Mouse (Mus musculus) stomach, embryonic 14.5 days (tissue): ENCODE data around the gene Slc28a3. TPM values are rescaled to one million over a fixed set of nuclear protein-coding genes. Genes with fewer than 3 reads are reported as not detected.

Experiments used
- ATAC-seq: fragments of 200-750 bp; cut with Nextera tagmentation; 2 replicates; pipeline ENCODE4 v1.8.0; 2017; ENCODE audit warnings: low read depth, moderate TSS enrichment; ENCODE audit not compliant: insufficient number of reproducible peaks, insufficient read depth, low FRiP score
- H3K27ac ChIP-seq: fragments of 300-500 bp; sonication (generic); 2 replicates; pipeline ENCODE4 v1.5.1; 2014; ENCODE audit warnings: mild to moderate bottlenecking, low read length, moderate library complexity, mixed read lengths
- H3K27me3 ChIP-seq: fragments of 300-500 bp; sonication (generic); 2 replicates; pipeline ENCODE4 v1.6.1; 2014; ENCODE audit warnings: low read length, control low read depth, mixed read lengths; ENCODE audit not compliant: control insufficient read depth, insufficient read depth
- H3K36me3 ChIP-seq: fragments of 300-500 bp; sonication (generic); 2 replicates; pipeline ENCODE4 v1.6.1; 2014; ENCODE audit warnings: mild to moderate bottlenecking, control low read depth, low read length, moderate library complexity, mixed read lengths; ENCODE audit not compliant: control insufficient read depth, insufficient read depth
- H3K4me1 ChIP-seq: fragments of 300-500 bp; sonication (generic); 2 replicates; pipeline ENCODE4 v1.6.1; 2014; ENCODE audit warnings: low read length, control low read depth, mixed read lengths; ENCODE audit not compliant: control insufficient read depth, insufficient read depth
- H3K4me2 ChIP-seq: fragments of 300-500 bp; sonication (generic); replicated peaks from 2 replicates; pipeline ENCODE4 v1.6.1; 2014; ENCODE audit warnings: low read depth, low read length, control low read depth
- H3K4me3 ChIP-seq: fragments of 300-500 bp; sonication (generic); 2 replicates; pipeline ENCODE4 v1.5.1; 2014; ENCODE audit warnings: low read depth, low read length, control low read depth
- H3K9ac ChIP-seq: fragments of 300-500 bp; sonication (generic); replicated peaks from 2 replicates; pipeline ENCODE4 v1.6.1; 2014; ENCODE audit warnings: low read depth, mild to moderate bottlenecking, control low read depth, low read length, moderate library complexity, mixed read lengths
- H3K9me3 ChIP-seq: fragments of 300-500 bp; sonication (generic); 2 replicates; pipeline ENCODE4 v1.6.1; 2016; ENCODE audit warnings: low read depth, low read length, control low read depth; ENCODE audit not compliant: control insufficient read depth
- WGBS: fragments of 180-500 bp; shearing (Covaris S2); extraction: QIAGEN DNeasy Blood & Tissue Kit; methylation state at CpG from one replicate; pipeline ENCODE4 v1.1.7; 2014; 5-methylcytosine and 5-hydroxymethylcytosine counted together
- polyA plus RNA-seq: library from polyadenylated mRNA; unstranded; fragments of >200 nt; fragmentation: Nextera tagmentation; extraction: Ambion mirVana; gene quantifications from 2 replicates; pipeline ENCODE4 v1.2.1, GENCODE M21; 2014

Slc28a3 gene
- polyA plus RNA-seq, 1 experiment from 2014 or later, result 0.29 TPM

DNA sequence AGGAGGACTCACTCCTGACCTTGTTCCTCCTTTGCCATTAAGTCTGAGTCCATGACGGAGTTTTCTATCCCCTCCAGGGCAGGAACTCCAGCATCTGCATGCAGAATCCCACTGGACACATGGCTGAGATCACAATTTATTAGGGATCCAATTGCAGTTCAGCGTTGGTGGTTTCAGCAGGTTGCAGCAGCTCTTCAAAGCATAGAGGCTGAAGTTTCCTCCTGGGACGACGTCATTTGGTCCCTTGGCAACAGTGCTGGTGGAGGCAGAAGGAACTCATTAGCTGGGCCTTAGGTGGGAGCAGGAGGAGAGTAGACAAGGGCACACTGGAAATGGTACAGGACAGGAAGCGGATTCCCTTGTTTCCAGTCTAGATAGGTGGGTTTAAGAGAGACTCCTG lies 55.1 kb downstream of the Slc28a3 start:
- Histone ChIP-seq H3K27me3 (no peaks in the 10 kb centered on the region), H3K36me3 (no peaks in the 10 kb centered on the region), H3K9ac (no peak overlapping the region), H3K9me3 (no peaks in the 10 kb centered on the region), H3K4me2 (no peak overlapping the region), H3K4me1 (no peaks in the 10 kb centered on the region), H3K27ac (no peak overlapping the region), H3K4me3 (no peak overlapping the region)
- no peak for ATAC-seq
- WGBS, result 66% methylated on average over 5 of the region's 5 CpGs

- Histone ChIP-seq H3K4me3 (no peak overlapping the region), H3K9ac (no peak overlapping the region), H3K27ac (no peak overlapping the region), H3K4me2 (no peak overlapping the region), H3K36me3 (no peaks in the 10 kb centered on the region), H3K27me3 (no peaks in the 10 kb centered on the region), H3K4me1 (peaks cover 9% of the 10 kb centered on the region; the same call in 1 of the 2 replicates), H3K9me3 (no peaks in the 10 kb centered on the region)
- ATAC-seq, result no peak
- 43% methylated on average over 4 of the region's 4 CpGs for WGBS
These were observed 58.8 kb downstream of the Slc28a3 start for GRCm38 (mm10) chr13:58551924-58552323.

DNA sequence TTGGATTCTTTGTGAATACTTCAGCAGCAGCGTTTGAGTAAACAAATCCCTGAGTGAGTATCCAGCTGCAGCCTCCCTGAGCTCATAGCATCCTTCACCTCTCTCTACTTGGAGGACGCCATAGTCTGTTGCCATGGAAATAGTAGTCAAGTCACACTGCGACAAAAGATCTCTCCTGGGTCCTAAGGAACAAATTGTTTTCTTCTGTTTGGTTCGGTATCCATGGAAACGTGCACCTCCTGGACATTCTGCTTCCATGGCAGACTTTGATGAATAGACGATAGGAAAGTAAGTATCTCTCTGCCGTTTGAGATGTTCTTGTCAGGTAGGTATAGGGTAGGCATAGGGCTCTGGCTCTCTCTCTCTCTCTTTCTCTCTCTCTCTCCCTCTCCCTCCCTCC lies 63.1 kb downstream of the Slc28a3 start:
- no peaks in the 10 kb centered on the region for H3K27me3 ChIP-seq
- WGBS, result 24% methylated on average over 7 of the region's 7 CpGs
- no peak overlapping the region for H3K4me3 ChIP-seq
- ATAC-seq, result no peak
- H3K4me2 ChIP-seq, result no peak overlapping the region
- H3K9ac ChIP-seq, result no peak overlapping the region
- peak overlapping the region; percentile 91 for H3K27ac ChIP-seq
- no peaks in the 10 kb centered on the region for H3K36me3 ChIP-seq
- no peaks in the 10 kb centered on the region for H3K9me3 ChIP-seq
- peaks cover 12% of the 10 kb centered on the region for H3K4me1 ChIP-seq

GRCm38 (mm10) chr13:58543688-58544408 lies 66.8 kb downstream of the Slc28a3 start:
- Histone ChIP-seq H3K4me2 (no peak overlapping the region), H3K4me3 (no peak overlapping the region), H3K27me3 (no peaks in the 10 kb centered on the region), H3K9ac (no peak overlapping the region), H3K36me3 (no peaks in the 10 kb centered on the region), H3K4me1 (peaks cover 11% of the 10 kb centered on the region), H3K27ac (no peak overlapping the region), H3K9me3 (no peaks in the 10 kb centered on the region)
- 61% methylated on average over 12 of the region's 12 CpGs for WGBS
- no peak for ATAC-seq

DNA sequence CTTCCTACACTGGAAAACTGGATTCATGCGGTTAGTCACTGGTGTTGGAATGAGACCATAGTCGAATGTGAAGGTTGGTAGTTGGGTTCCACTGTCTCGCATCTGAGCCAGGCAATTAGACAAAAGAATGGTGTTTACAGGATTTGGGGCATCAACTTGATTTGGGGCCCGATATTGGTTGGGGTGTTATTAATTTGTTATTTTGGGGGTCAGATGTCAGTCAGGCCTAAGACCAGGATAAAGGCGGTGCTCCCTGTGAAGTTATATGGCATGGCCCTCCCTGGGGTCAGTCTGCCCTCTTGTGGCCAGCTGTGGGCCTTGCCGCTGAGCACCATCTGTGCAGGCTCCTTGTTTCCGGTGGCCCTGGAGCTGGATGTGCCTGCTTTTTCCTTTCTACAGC lies 67.6 kb downstream of the Slc28a3 start:
- Histone ChIP-seq H3K9me3 (no peaks in the 10 kb centered on the region), H3K36me3 (no peaks in the 10 kb centered on the region), H3K4me1 (peaks cover 6% of the 10 kb centered on the region; the same call in 1 of the 2 replicates), H3K4me2 (no peak overlapping the region), H3K9ac (no peak overlapping the region), H3K27me3 (no peaks in the 10 kb centered on the region), H3K27ac (no peak overlapping the region), H3K4me3 (no peak overlapping the region)
- ATAC-seq, result peak; percentile 73; the same call in 1 of the 2 replicates
- WGBS, result 38% methylated on average over 7 of the region's 7 CpGs

DNA sequence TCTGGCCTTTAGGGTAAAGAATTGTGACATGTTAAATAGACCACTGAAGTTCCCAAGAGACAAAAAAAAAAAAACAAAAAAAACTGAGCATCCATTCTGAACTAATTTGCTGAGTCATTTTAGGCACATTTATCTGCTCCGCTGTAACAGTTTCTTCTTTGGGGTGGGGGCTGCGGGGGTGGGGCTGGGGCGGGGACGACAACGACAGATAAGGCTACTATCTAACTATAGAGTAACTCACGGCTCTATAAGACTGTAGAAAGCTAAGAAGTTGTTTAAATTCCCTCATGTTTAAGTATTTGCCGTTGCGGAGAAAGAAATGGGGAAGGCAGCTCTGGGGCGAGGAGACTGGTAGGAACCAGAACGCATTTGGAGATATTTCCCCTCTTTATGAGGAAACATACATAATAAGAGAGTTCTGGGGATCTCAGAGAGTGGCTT lies 68.1 kb downstream of the Slc28a3 start:
- Histone ChIP-seq H3K4me2 (no peak overlapping the region), H3K36me3 (no peaks in the 10 kb centered on the region), H3K4me1 (peaks cover 3% of the 10 kb centered on the region; the same call in 1 of the 2 replicates), H3K9ac (no peak overlapping the region), H3K27me3 (no peaks in the 10 kb centered on the region), H3K4me3 (no peak overlapping the region), H3K27ac (no peak overlapping the region), H3K9me3 (no peaks in the 10 kb centered on the region)
- 77% methylated on average over 10 of the region's 10 CpGs for WGBS
- ATAC-seq, result no peak

- WGBS, result 79% methylated on average over 8 of the region's 8 CpGs
- no peaks in the 10 kb centered on the region for H3K36me3 ChIP-seq
These were observed 68.5 kb downstream of the Slc28a3 start for GRCm38 (mm10) chr13:58542167-58542566.

DNA sequence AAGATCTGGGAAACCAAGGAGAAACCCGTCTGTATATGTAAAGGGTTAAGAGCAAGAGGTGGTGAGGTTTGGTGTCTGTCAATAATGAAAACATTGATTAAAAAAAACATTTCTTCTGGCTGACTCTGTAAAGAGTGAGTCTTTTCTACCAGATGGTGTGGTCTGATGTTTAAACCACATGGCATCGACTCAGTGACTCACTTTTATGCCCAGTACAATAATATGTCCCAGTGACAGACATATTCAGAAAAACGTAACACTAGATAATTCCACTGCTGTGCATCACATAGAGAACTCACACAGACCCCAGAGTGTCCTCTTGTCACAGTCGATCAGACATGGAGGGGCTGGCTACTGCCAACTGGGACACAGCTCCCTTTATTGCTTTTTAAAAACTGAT lies 69.1 kb downstream of the Slc28a3 start:
- Histone ChIP-seq H3K27ac (no peak overlapping the region), H3K9ac (no peak overlapping the region), H3K4me2 (no peak overlapping the region), H3K4me3 (no peak overlapping the region), H3K4me1 (peaks cover 2% of the 10 kb centered on the region; the same call in 1 of the 2 replicates), H3K9me3 (no peaks in the 10 kb centered on the region), H3K27me3 (no peaks in the 10 kb centered on the region), H3K36me3 (no peaks in the 10 kb centered on the region)
- WGBS, result 76% methylated on average over 4 of the region's 4 CpGs
- ATAC-seq, result no peak

More at GRCm38 (mm10) chr13:58542167-58542566, 68.5 kb downstream of the Slc28a3 start:
- no peak overlapping the region for H3K9ac ChIP-seq
- peaks cover 2% of the 10 kb centered on the region; the same call in 1 of the 2 replicates for H3K4me1 ChIP-seq
- no peaks in the 10 kb centered on the region for H3K9me3 ChIP-seq
- H3K27ac ChIP-seq, result no peak overlapping the region
- H3K27me3 ChIP-seq, result no peaks in the 10 kb centered on the region
- H3K4me2 ChIP-seq, result no peak overlapping the region
- no peak for ATAC-seq
- no peak overlapping the region for H3K4me3 ChIP-seq

DNA sequence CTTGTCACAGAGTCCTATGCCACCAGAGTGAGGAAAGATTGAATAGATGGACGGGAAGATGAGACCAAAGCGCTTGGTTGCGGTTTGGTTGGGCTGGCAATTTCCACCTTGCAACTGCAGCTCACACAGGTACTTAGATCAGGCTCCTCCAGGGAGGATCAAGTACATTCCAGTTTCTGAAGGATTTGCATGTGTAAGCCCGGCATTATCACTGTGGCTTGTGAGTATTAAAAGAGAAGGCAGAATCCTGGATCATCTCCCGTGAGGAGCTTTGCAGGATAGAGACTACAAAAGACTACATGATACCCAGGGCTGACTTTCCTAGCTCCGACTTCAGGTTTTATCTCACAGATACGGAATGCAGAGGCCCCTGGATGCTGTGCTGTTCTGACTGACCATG lies 71.7 kb downstream of the Slc28a3 start:
- no peak overlapping the region for H3K4me3 ChIP-seq
- no peak for ATAC-seq
- H3K9ac ChIP-seq, result no peak overlapping the region
- 71% methylated on average over 7 of the region's 7 CpGs for WGBS
- H3K27ac ChIP-seq, result no peak overlapping the region
- H3K9me3 ChIP-seq, result no peaks in the 10 kb centered on the region
- H3K4me2 ChIP-seq, result no peak overlapping the region
- H3K4me1 ChIP-seq, result no peaks in the 10 kb centered on the region
- no peaks in the 10 kb centered on the region for H3K36me3 ChIP-seq
- H3K27me3 ChIP-seq, result no peaks in the 10 kb centered on the region
